Mouse (Mus musculus) embryonic facial prominence, embryonic 14.5 days (tissue): ENCODE results near the gene Dnajb3. TPM values are rescaled to one million over a fixed set of nuclear protein-coding genes. Genes with fewer than 3 reads are reported as not detected.
A peak's percentile ranks its signal among the peaks of the same experiment; 100 is the strongest.

Source experiments
- ATAC-seq: fragments of 200-750 bp; cut with Nextera tagmentation; 2 replicates; pipeline ENCODE4 v1.8.0; 2017; ENCODE audit warnings: low read depth, moderate number of reproducible peaks, moderate TSS enrichment
- DNase-seq: peaks from one replicate; pipeline ENCODE4 v3.0.0-alpha.2; 2015; ENCODE audit warnings: low spot score
- H3K27ac ChIP-seq: fragments of 300-500 bp; sonication (generic); replicated peaks from 2 replicates; pipeline ENCODE4 v1.5.1; 2014; ENCODE audit warnings: low read depth, mild to moderate bottlenecking, low read length, moderate library complexity
- H3K27me3 ChIP-seq: fragments of 300-500 bp; sonication (generic); replicated peaks from 2 replicates; pipeline ENCODE4 v1.6.1; 2014; ENCODE audit warnings: low read length; ENCODE audit not compliant: control insufficient read depth, insufficient read depth
- H3K36me3 ChIP-seq: fragments of 300-500 bp; sonication (generic); 2 replicates; pipeline ENCODE4 v1.6.1; 2014; ENCODE audit warnings: low read length, mixed read lengths; ENCODE audit not compliant: control insufficient read depth, insufficient read depth
- H3K4me1 ChIP-seq: fragments of 300-500 bp; sonication (generic); 2 replicates; pipeline ENCODE4 v1.6.1; 2014; ENCODE audit warnings: antibody characterized with exemption, low read length; ENCODE audit not compliant: control insufficient read depth, insufficient read depth
- H3K4me2 ChIP-seq: fragments of 300-500 bp; sonication (generic); 2 replicates; pipeline ENCODE4 v1.6.1; 2014; ENCODE audit warnings: low read depth, mild to moderate bottlenecking, low read length, moderate library complexity, mixed read lengths
- H3K4me3 ChIP-seq: fragments of 300-500 bp; sonication (generic); 2 replicates; pipeline ENCODE4 v1.5.1; 2014; ENCODE audit warnings: low read depth, mild to moderate bottlenecking, low read length
- H3K9ac ChIP-seq: fragments of 300-500 bp; sonication (generic); 2 replicates; pipeline ENCODE4 v1.6.1; 2014; ENCODE audit warnings: low read depth, mild to moderate bottlenecking, low read length, moderate library complexity, mixed read lengths
- H3K9me3 ChIP-seq: fragments of 300-500 bp; sonication (generic); 2 replicates; pipeline ENCODE4 v1.6.1; 2016; ENCODE audit warnings: low read length; ENCODE audit not compliant: control insufficient read depth
- WGBS: fragments of 180-500 bp; shearing (Covaris S2); extraction: QIAGEN DNeasy Blood & Tissue Kit; methylation state at CpG from one replicate; pipeline ENCODE4 v1.1.7; 2014; 5-methylcytosine and 5-hydroxymethylcytosine counted together
- polyA plus RNA-seq: library from polyadenylated mRNA; unstranded; fragments of >200 nt; fragmentation: Nextera tagmentation; extraction: Ambion mirVana; gene quantifications from 2 replicates; pipeline ENCODE4 v1.2.1, GENCODE M21; 2014

The Dnajb3 gene
- polyA plus RNA-seq, 1 experiment from 2014 or later: 8.7 TPM

DNA sequence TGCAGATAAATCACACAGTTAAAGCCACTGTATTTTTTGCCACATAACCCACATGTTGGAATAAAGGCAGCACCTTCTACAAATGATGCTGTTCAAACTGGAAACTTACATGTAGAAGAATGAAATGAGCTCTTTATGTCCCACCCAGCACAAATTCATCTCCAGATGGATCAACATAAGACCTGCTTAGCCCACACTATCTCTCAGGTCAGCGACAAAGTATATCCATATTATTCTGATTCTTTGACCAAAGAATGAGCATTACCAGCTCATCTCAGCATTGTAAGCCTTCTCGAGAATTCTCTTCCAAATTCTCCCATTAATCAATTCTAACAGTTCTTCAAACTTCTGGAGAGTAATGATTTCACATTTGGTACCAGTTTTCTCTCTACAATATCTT is 16.6 kb upstream of the Dnajb3 start:
- WGBS: 44% methylated on average over 2 of the region's 2 CpGs
- Histone ChIP-seq H3K36me3 (no peaks in the 10 kb centered on the region), H3K4me3 (no peak overlapping the region), H3K27me3 (no peaks in the 10 kb centered on the region), H3K4me1 (no peaks in the 10 kb centered on the region), H3K9me3 (peaks cover 25% of the 10 kb centered on the region), H3K27ac (no peak overlapping the region), H3K9ac (no peak overlapping the region), H3K4me2 (no peak overlapping the region)
- DNase-seq: peak; percentile 4
- no peak for ATAC-seq

GRCm38 (mm10) chr1:88220336-88220735 is 14.8 kb upstream of the Dnajb3 start:
- Histone ChIP-seq H3K4me1 (no peaks in the 10 kb centered on the region), H3K9ac (no peak overlapping the region), H3K4me3 (no peak overlapping the region), H3K27ac (no peak overlapping the region), H3K36me3 (no peaks in the 10 kb centered on the region), H3K27me3 (no peaks in the 10 kb centered on the region), H3K9me3 (peaks cover 15% of the 10 kb centered on the region), H3K4me2 (no peak overlapping the region)
- DNase-seq: peak; percentile 48
- ATAC-seq: no peak

- no peak overlapping the region for H3K4me3 ChIP-seq
- 23% methylated on average over 1 of the region's 1 CpGs for WGBS
- DNase-seq: peak; percentile 12
- peaks cover 26% of the 10 kb centered on the region for H3K9me3 ChIP-seq
- no peak overlapping the region for H3K27ac ChIP-seq
- H3K9ac ChIP-seq: no peak overlapping the region
- no peaks in the 10 kb centered on the region for H3K27me3 ChIP-seq
- no peaks in the 10 kb centered on the region for H3K4me1 ChIP-seq
- ATAC-seq: no peak
- no peak overlapping the region for H3K4me2 ChIP-seq
- no peaks in the 10 kb centered on the region for H3K36me3 ChIP-seq
Measured at GRCm38 (mm10) chr1:88219054-88219453, 13.5 kb upstream of the Dnajb3 start.

GRCm38 (mm10) chr1:88218591-88218990 is 13.0 kb upstream of the Dnajb3 start:
- DNase-seq (peak; percentile 20), ATAC-seq (no peak)
- H3K4me3 ChIP-seq: no peak overlapping the region
- peaks cover 31% of the 10 kb centered on the region for H3K9me3 ChIP-seq
- H3K36me3 ChIP-seq: no peaks in the 10 kb centered on the region
- no peak overlapping the region for H3K9ac ChIP-seq
- WGBS: 44% methylated on average over 4 of the region's 4 CpGs
- H3K27ac ChIP-seq: no peak overlapping the region
- no peaks in the 10 kb centered on the region for H3K4me1 ChIP-seq
- H3K27me3 ChIP-seq: no peaks in the 10 kb centered on the region
- H3K4me2 ChIP-seq: no peak overlapping the region

DNA sequence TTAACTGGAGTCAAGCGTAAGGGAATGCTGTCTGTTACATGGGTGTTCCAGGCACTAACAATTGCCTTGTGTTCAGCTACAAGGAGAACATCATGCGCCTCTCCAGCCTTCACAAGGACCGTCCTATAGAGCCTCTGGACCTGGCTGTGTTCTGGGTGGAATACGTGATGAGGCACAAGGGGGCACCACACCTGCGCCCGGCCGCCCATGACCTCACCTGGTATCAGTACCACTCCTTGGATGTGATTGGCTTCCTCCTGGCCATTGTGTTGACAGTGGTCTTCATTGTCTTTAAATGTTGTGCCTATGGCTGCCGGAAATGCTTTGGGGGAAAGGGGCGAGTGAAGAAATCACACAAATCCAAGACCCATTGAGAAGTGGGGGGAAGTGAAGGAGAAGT is 12.5 kb upstream of the Dnajb3 start:
- WGBS: 71% methylated on average over 9 of the region's 9 CpGs
- H3K4me2 ChIP-seq: no peak overlapping the region

GRCm38 (mm10) chr1:88217576-88217975 is 12.0 kb upstream of the Dnajb3 start:
- ATAC-seq: no peak
- WGBS: 41% methylated on average over 3 of the region's 3 CpGs

More for the DNA sequence above, 12.5 kb upstream of the Dnajb3 start:
- Histone ChIP-seq H3K27ac (no peak overlapping the region), H3K27me3 (no peaks in the 10 kb centered on the region), H3K9ac (no peak overlapping the region), H3K4me1 (no peaks in the 10 kb centered on the region), H3K36me3 (no peaks in the 10 kb centered on the region), H3K9me3 (peaks cover 36% of the 10 kb centered on the region), H3K4me3 (no peak overlapping the region)
- ATAC-seq (no peak), DNase-seq (peak; percentile 13)

GRCm38 (mm10) chr1:88217144-88217543 is 11.6 kb upstream of the Dnajb3 start:
- peak; percentile 1 for DNase-seq
- H3K4me1 ChIP-seq: no peaks in the 10 kb centered on the region
- no peak overlapping the region for H3K4me3 ChIP-seq
- no peaks in the 10 kb centered on the region for H3K36me3 ChIP-seq
- H3K9ac ChIP-seq: no peak overlapping the region
- 61% methylated on average over 2 of the region's 2 CpGs for WGBS
- H3K27ac ChIP-seq: no peak overlapping the region
- no peak for ATAC-seq
- no peak overlapping the region for H3K4me2 ChIP-seq
- H3K9me3 ChIP-seq: peaks cover 43% of the 10 kb centered on the region
- H3K27me3 ChIP-seq: no peaks in the 10 kb centered on the region

More at GRCm38 (mm10) chr1:88217576-88217975, 12.0 kb upstream of the Dnajb3 start:
- Histone ChIP-seq H3K9ac (no peak overlapping the region), H3K9me3 (peaks cover 41% of the 10 kb centered on the region), H3K36me3 (no peaks in the 10 kb centered on the region), H3K4me2 (no peak overlapping the region), H3K4me1 (no peaks in the 10 kb centered on the region), H3K27ac (no peak overlapping the region), H3K27me3 (no peaks in the 10 kb centered on the region), H3K4me3 (no peak overlapping the region)
- DNase-seq: peak; percentile 14

GRCm38 (mm10) chr1:88216551-88216950 is 11.0 kb upstream of the Dnajb3 start:
- no peak overlapping the region for H3K4me3 ChIP-seq
- H3K27me3 ChIP-seq: no peaks in the 10 kb centered on the region
- H3K27ac ChIP-seq: no peak overlapping the region
- H3K4me1 ChIP-seq: no peaks in the 10 kb centered on the region
- no peak overlapping the region for H3K4me2 ChIP-seq
- ATAC-seq (no peak), DNase-seq (peak; percentile 13)
- H3K9ac ChIP-seq: no peak overlapping the region
- peaks cover 46% of the 10 kb centered on the region for H3K9me3 ChIP-seq
- WGBS: 58% methylated on average over 2 of the region's 2 CpGs
- no peaks in the 10 kb centered on the region for H3K36me3 ChIP-seq

DNA sequence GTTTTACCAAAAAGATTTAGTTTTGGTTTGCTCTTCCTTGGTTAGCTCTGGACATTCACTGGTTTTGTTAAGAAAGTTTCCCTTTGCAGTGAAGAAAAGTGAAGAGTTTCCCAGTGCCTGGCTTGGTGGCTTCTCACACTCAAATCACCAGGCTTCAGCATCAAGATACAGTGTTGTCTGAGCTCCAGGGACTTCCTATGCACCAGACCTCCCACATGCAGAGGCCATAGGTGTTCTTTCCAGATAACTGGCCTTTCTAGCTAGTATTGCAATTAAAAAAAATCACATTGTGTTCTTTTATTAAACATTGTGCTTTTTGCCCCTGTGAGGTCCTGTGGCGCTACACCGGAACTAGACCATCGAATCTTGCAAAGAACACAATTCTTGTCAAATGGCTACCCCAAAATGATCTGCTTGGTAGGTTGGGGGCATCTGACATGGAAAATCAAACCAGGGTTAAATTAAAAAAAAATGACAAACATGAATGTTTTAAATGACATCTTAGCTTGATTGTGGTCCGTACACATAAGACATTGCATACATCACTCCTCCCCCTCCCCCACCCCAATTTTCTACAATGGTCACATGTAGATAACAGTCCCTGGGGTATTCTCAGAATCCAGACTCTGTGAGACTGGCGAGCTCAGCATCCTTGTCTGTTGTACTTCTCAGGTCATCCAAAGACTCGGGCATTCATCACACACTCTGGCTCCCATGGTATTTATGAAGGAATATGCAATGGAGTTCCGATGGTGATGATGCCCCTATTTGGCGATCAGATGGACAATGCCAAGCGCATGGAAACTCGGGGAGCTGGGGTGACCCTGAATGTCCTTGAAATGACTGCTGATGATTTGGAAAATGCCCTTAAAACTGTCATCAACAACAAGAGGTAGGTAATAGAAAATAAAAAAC is 10.1 kb upstream of the Dnajb3 start:
- Histone ChIP-seq H3K36me3 (no peaks in the 10 kb centered on the region), H3K4me1 (no peaks in the 10 kb centered on the region), H3K27me3 (no peaks in the 10 kb centered on the region), H3K27ac (no peak overlapping the region), H3K4me3 (no peak overlapping the region), H3K9me3 (peaks cover 50% of the 10 kb centered on the region), H3K4me2 (no peak overlapping the region), H3K9ac (no peak overlapping the region)
- ATAC-seq (no peak), DNase-seq (peak; percentile 27)
- 68% methylated on average over 10 of the region's 10 CpGs for WGBS
